Mouse (Mus musculus) liver, embryonic 13.5 days (tissue): ENCODE measurements around the gene Ndufv3. TPM values are rescaled to one million over a fixed set of nuclear protein-coding genes. Genes with fewer than 3 reads are reported as not detected.

ENCODE experiments used
- ATAC-seq: fragments of 200-750 bp; cut with Nextera tagmentation; 2 replicates; pipeline ENCODE4 v1.8.0; 2017; ENCODE audit warnings: low read depth, mild to moderate bottlenecking, moderate number of reproducible peaks, moderate library complexity
- DNase-seq: peaks from one replicate; pipeline ENCODE4 v3.0.0; 2022
- H3K27ac ChIP-seq: fragments of 300-500 bp; sonication (generic); 2 replicates; pipeline ENCODE4 v1.5.1; 2015; ENCODE audit warnings: moderate library complexity, mild to moderate bottlenecking, inconsistent platforms
- H3K27me3 ChIP-seq: fragments of 300-500 bp; sonication (generic); 2 replicates; pipeline ENCODE4 v1.6.1; 2015; ENCODE audit warnings: mild to moderate bottlenecking, inconsistent platforms
- H3K36me3 ChIP-seq: fragments of 300-500 bp; sonication (generic); 2 replicates; pipeline ENCODE4 v1.6.1; 2015; ENCODE audit warnings: mild to moderate bottlenecking, inconsistent platforms
- H3K4me1 ChIP-seq: fragments of 300-500 bp; sonication (generic); replicated peaks from 2 replicates; pipeline ENCODE4 v1.6.1; 2015; ENCODE audit warnings: inconsistent platforms
- H3K4me2 ChIP-seq: fragments of 300-500 bp; sonication (generic); 2 replicates; pipeline ENCODE4 v1.6.1; 2015; ENCODE audit warnings: inconsistent platforms, mild to moderate bottlenecking, moderate library complexity
- H3K4me3 ChIP-seq: fragments of 300-500 bp; sonication (generic); replicated peaks from 2 replicates; pipeline ENCODE4 v1.5.1; 2015; ENCODE audit warnings: mild to moderate bottlenecking, inconsistent platforms
- H3K9ac ChIP-seq: fragments of 300-500 bp; sonication (generic); 2 replicates; pipeline ENCODE4 v1.6.1; 2015; ENCODE audit warnings: mild to moderate bottlenecking, inconsistent platforms
- H3K9me3 ChIP-seq: fragments of 300-500 bp; sonication (generic); replicated peaks from 2 replicates; pipeline ENCODE4 v1.6.1; 2016; ENCODE audit warnings: inconsistent platforms
- WGBS: fragments of 180-500 bp; shearing (Covaris S2); methylation state at CpG from one replicate; pipeline ENCODE4 v1.1.7; 2015; ENCODE audit not compliant: insufficient replicate concordance; 5-methylcytosine and 5-hydroxymethylcytosine counted together
- polyA plus RNA-seq: library from polyadenylated mRNA; unstranded; fragments of >200 nt; fragmentation: Nextera tagmentation; extraction: Ambion mirVana; gene quantifications from 2 replicates; pipeline ENCODE4 v1.2.1, GENCODE M21; 2015

Ndufv3 gene
- polyA plus RNA-seq, 1 experiment from 2014 or later = 179 TPM

GRCm38 (mm10) chr17:31557947-31558542 lies 38.1 kb downstream of the Ndufv3 start:
- no peak overlapping the region for H3K9ac ChIP-seq
- 66% methylated on average over 10 of the region's 10 CpGs for WGBS

GRCm38 (mm10) chr17:31559021-31559789 lies 39.3 kb downstream of the Ndufv3 start:
- peaks cover 13% of the 10 kb centered on the region for H3K4me1 ChIP-seq
- 63% methylated on average over 11 of the region's 11 CpGs for WGBS
- no peaks in the 10 kb centered on the region for H3K9me3 ChIP-seq
- no peak overlapping the region for H3K4me3 ChIP-seq
- H3K36me3 ChIP-seq = no peaks in the 10 kb centered on the region
- ATAC-seq = no peak
- H3K9ac ChIP-seq = no peak overlapping the region
- H3K27me3 ChIP-seq = no peaks in the 10 kb centered on the region
- no peak overlapping the region for H3K4me2 ChIP-seq
- DNase-seq = no peak
- no peak overlapping the region for H3K27ac ChIP-seq

More at GRCm38 (mm10) chr17:31557947-31558542, 38.1 kb downstream of the Ndufv3 start:
- ATAC-seq (no peak), DNase-seq (no peak)
- Histone ChIP-seq H3K4me1 (peaks cover 4% of the 10 kb centered on the region), H3K36me3 (no peaks in the 10 kb centered on the region), H3K4me2 (no peak overlapping the region), H3K27ac (no peak overlapping the region), H3K27me3 (no peaks in the 10 kb centered on the region), H3K4me3 (no peak overlapping the region), H3K9me3 (no peaks in the 10 kb centered on the region)

- Histone ChIP-seq H3K4me1 (peaks cover 39% of the 10 kb centered on the region), H3K4me2 (peak overlapping the region; percentile 72), H3K9ac (peak overlapping the region; percentile 78), H3K4me3 (peak overlapping the region; percentile 60), H3K27ac (peak overlapping the region; percentile 80), H3K36me3 (no peaks in the 10 kb centered on the region), H3K27me3 (no peaks in the 10 kb centered on the region), H3K9me3 (no peaks in the 10 kb centered on the region)
- 11% methylated on average over 12 of the region's 12 CpGs for WGBS
- DNase-seq (peak; percentile 34), ATAC-seq (no peak)
Measured at GRCm38 (mm10) chr17:31563632-31564014, 43.7 kb downstream of the Ndufv3 start.

GRCm38 (mm10) chr17:31564015-31564857 lies 44.3 kb downstream of the Ndufv3 start, which contains the start of gene Pknox1:
Gene Pknox1, plus strand, starts transcription at chr17:31564734.
- WGBS = under 1% methylated on average over 50 of the region's 72 CpGs
- ATAC-seq = peak; percentile 90

GRCm38 (mm10) chr17:31564858-31565140 lies 44.9 kb downstream of the Ndufv3 start:
- Histone ChIP-seq H3K4me3 (peak overlapping the region; percentile 94), H3K36me3 (no peaks in the 10 kb centered on the region), H3K27me3 (no peaks in the 10 kb centered on the region), H3K4me1 (peaks cover 42% of the 10 kb centered on the region), H3K4me2 (peak overlapping the region; percentile 98), H3K27ac (peak overlapping the region; percentile 93), H3K9me3 (no peaks in the 10 kb centered on the region), H3K9ac (peak overlapping the region; percentile 96)
- WGBS = under 1% methylated on average over 44 of the region's 44 CpGs
- no peak for ATAC-seq
- DNase-seq = no peak

More at GRCm38 (mm10) chr17:31564015-31564857, 44.3 kb downstream of the Ndufv3 start, which contains the start of gene Pknox1:
- peak within 1 kb of the TSS; percentile 94 for H3K4me3 ChIP-seq
- H3K27ac ChIP-seq = peak within 1 kb of the TSS; percentile 93
- H3K9ac ChIP-seq = peak within 1 kb of the TSS; percentile 96
- H3K27me3 ChIP-seq = no peaks in the 10 kb centered on the region
- H3K36me3 ChIP-seq = no peaks in the 10 kb centered on the region
- no peaks in the 10 kb centered on the region for H3K9me3 ChIP-seq
- peak; percentile 99 for DNase-seq
- peak within 1 kb of the TSS; percentile 98 for H3K4me2 ChIP-seq
- peaks cover 42% of the 10 kb centered on the region for H3K4me1 ChIP-seq

GRCm38 (mm10) chr17:31565141-31566056 lies 45.5 kb downstream of the Ndufv3 start:
- under 1% methylated on average over 87 of the region's 88 CpGs for WGBS
- H3K4me1 ChIP-seq = peaks cover 45% of the 10 kb centered on the region
- H3K9ac ChIP-seq = peak overlapping the region; percentile 96
- peak; percentile 52 for DNase-seq
- ATAC-seq = peak; percentile 21
- no peaks in the 10 kb centered on the region for H3K9me3 ChIP-seq
- H3K36me3 ChIP-seq = no peaks in the 10 kb centered on the region
- no peaks in the 10 kb centered on the region for H3K27me3 ChIP-seq
- H3K27ac ChIP-seq = peak overlapping the region; percentile 93
- H3K4me3 ChIP-seq = peak overlapping the region; percentile 94
- H3K4me2 ChIP-seq = peak overlapping the region; percentile 98

GRCm38 (mm10) chr17:31566276-31566675 lies 46.4 kb downstream of the Ndufv3 start:
- ATAC-seq = no peak
- peak overlapping the region; percentile 93; the same call in 1 of the 2 replicates for H3K27ac ChIP-seq
- peak overlapping the region; percentile 96 for H3K9ac ChIP-seq
- H3K27me3 ChIP-seq = no peaks in the 10 kb centered on the region
- 68% methylated on average over 6 of the region's 6 CpGs for WGBS
- no peak for DNase-seq
- no peaks in the 10 kb centered on the region for H3K9me3 ChIP-seq
- peaks cover 49% of the 10 kb centered on the region for H3K4me1 ChIP-seq
- H3K36me3 ChIP-seq = no peaks in the 10 kb centered on the region
- peak overlapping the region; percentile 94 for H3K4me3 ChIP-seq
- peak overlapping the region; percentile 98 for H3K4me2 ChIP-seq

- H3K4me1 ChIP-seq = peaks cover 42% of the 10 kb centered on the region
- no peaks in the 10 kb centered on the region for H3K27me3 ChIP-seq
- no peak overlapping the region for H3K9ac ChIP-seq
- H3K4me2 ChIP-seq = no peak overlapping the region
- 81% methylated on average over 1 of the region's 1 CpGs for WGBS
- no peaks in the 10 kb centered on the region for H3K9me3 ChIP-seq
- H3K4me3 ChIP-seq = no peak overlapping the region
- H3K27ac ChIP-seq = no peak overlapping the region
- ATAC-seq = no peak
- DNase-seq = no peak
- no peaks in the 10 kb centered on the region for H3K36me3 ChIP-seq
Measured at GRCm38 (mm10) chr17:31569756-31570155, 49.8 kb downstream of the Ndufv3 start.

GRCm38 (mm10) chr17:31570321-31570925 lies 50.5 kb downstream of the Ndufv3 start:
- no peaks in the 10 kb centered on the region for H3K9me3 ChIP-seq
- no peak for DNase-seq
- no peak overlapping the region for H3K4me2 ChIP-seq
- H3K4me3 ChIP-seq = no peak overlapping the region
- H3K9ac ChIP-seq = no peak overlapping the region
- H3K36me3 ChIP-seq = 0 out of 2 replicates have a peak, but pooled peaks cover 1% of the 10 kb centered on the region
- whole genome bisulfite sequencing = 74% methylated on average over 9 of the region's 9 CpGs
- H3K27me3 ChIP-seq = no peaks in the 10 kb centered on the region
- peak; percentile 63; the same call in 1 of the 2 replicates for ATAC-seq
- H3K4me1 ChIP-seq = peaks cover 42% of the 10 kb centered on the region
- no peak overlapping the region for H3K27ac ChIP-seq

GRCm38 (mm10) chr17:31571689-31572088 lies 51.8 kb downstream of the Ndufv3 start:
- no peak for ATAC-seq
- H3K27me3 ChIP-seq = no peaks in the 10 kb centered on the region
- H3K4me1 ChIP-seq = peaks cover 29% of the 10 kb centered on the region
- no peak overlapping the region for H3K4me3 ChIP-seq
- H3K27ac ChIP-seq = no peak overlapping the region
- no peaks in the 10 kb centered on the region for H3K9me3 ChIP-seq
- 78% methylated on average over 5 of the region's 5 CpGs for WGBS
- no peak for DNase-seq
- no peak overlapping the region for H3K4me2 ChIP-seq
- 0 out of 2 replicates have a peak, but pooled peaks cover 4% of the 10 kb centered on the region for H3K36me3 ChIP-seq
- H3K9ac ChIP-seq = no peak overlapping the region
